11 mouse cellular contexts compared by ENCODE assay signal in genomic region chr2:172249336-172249735, GRCm38 (mm10). TPM values are rescaled to one million over a fixed set of nuclear protein-coding genes. Genes with fewer than 3 reads are reported as not detected.
A peak's percentile ranks its signal among the peaks of the same experiment; 100 is the strongest.
DNase-seq lines count a peak whose midpoint lies in the region; ATAC-seq and TF ChIP-seq lines count a peak whose summit lies in the region.
"Had no signal": no experiment of that assay in that cellular context is flagged by ENCODE, and none has a peak within 500 bp of the region (broad histone marks: within the 10 kb centered on the region; RNA-seq: fewer than 3 reads in every experiment).

No protein-coding gene starts in this region.

- H3K4me2 ChIP-seq in liver, postnatal 0 days (ENCODE audit: low read depth, low read length): no peak overlapping the region
- H3K4me2 ChIP-seq in forebrain, embryonic 13.5 days: no peak overlapping the region
- H3K4me2 ChIP-seq: embryonic facial prominence, embryonic 12.5 days; limb, embryonic 12.5 days had no signal

- no peak for TF ChIP-seq EP300 in liver, postnatal 0 days (IDR thresholded peaks at IDR 0.05; ENCODE audit: low read depth)

- DNase-seq in adrenal gland, adult 2 months: peak; percentile 6
- no peak for DNase-seq in adrenal gland, postnatal 4 days (ENCODE audit: low spot score in 2 of 2)
- DNase-seq in left cerebral cortex, adult 2 months (ENCODE audit: extremely low spot score in 1 of 2, low spot score in 2 of 2): no peak
- no peak for DNase-seq in left cerebral cortex, adult 8-10 months (ENCODE audit: low spot score in 2 of 2)
- DNase-seq in adrenal gland, postnatal 10 days: peak; percentile 30
- DNase-seq in liver, postnatal 0 days: peak; percentile 48
- no peak for DNase-seq in right cerebral cortex, postnatal 36 days (ENCODE audit: low spot score in 2 of 2)

- H3K9ac ChIP-seq in liver, postnatal 0 days (replicated peaks): no peak overlapping the region
- no peak overlapping the region for H3K9ac ChIP-seq in forebrain, embryonic 13.5 days
- H3K9ac ChIP-seq: embryonic facial prominence, embryonic 12.5 days; limb, embryonic 12.5 days had no signal

- H3K27ac ChIP-seq in left cerebral cortex, adult 2 months: no peak overlapping the region
- no peak overlapping the region for H3K27ac ChIP-seq in liver, postnatal 0 days (ENCODE audit: low read depth)
- no peak overlapping the region for H3K27ac ChIP-seq in forebrain, embryonic 13.5 days
- H3K27ac ChIP-seq: embryonic facial prominence, embryonic 12.5 days; limb, embryonic 12.5 days had no signal

- no peak for ATAC-seq in liver, postnatal 0 days
- no peak for ATAC-seq in forebrain, embryonic 13.5 days

- intact Hi-C loops in left cerebral cortex, adult 2 months (cut with DNase I): no loop called here

- H3K4me3 ChIP-seq in left cerebral cortex, adult 2 months: no peak overlapping the region
- no peak overlapping the region for H3K4me3 ChIP-seq in liver, postnatal 0 days (ENCODE audit: low read depth, low read length)
- no peak overlapping the region for H3K4me3 ChIP-seq in forebrain, embryonic 13.5 days
- H3K4me3 ChIP-seq: embryonic facial prominence, embryonic 12.5 days; limb, embryonic 12.5 days had no signal

- peak; percentile 60 for TF ChIP-seq CTCF in left cerebral cortex, adult 2 months (IDR thresholded peaks at IDR 0.05)
- peak; percentile 73 for TF ChIP-seq CTCF in liver, postnatal 0 days (IDR thresholded peaks at IDR 0.05; ENCODE audit: low read depth)

- H3K4me1 ChIP-seq in liver, postnatal 0 days (ENCODE audit: insufficient read depth): no peaks in the 10 kb centered on the region
- peaks cover 7% of the 10 kb centered on the region; the same call in 1 of the 2 replicates for H3K4me1 ChIP-seq in forebrain, embryonic 13.5 days
- H3K4me1 ChIP-seq: embryonic facial prominence, embryonic 12.5 days; limb, embryonic 12.5 days had no signal

- H3K27me3 ChIP-seq in liver, postnatal 0 days (ENCODE audit: insufficient read depth, low read length): peaks cover 12% of the 10 kb centered on the region; the same call in 1 of the 2 replicates
- peaks cover 45% of the 10 kb centered on the region for H3K27me3 ChIP-seq in forebrain, embryonic 13.5 days

- H3K9me3 ChIP-seq in liver, postnatal 0 days (ENCODE audit: low read length): no peaks in the 10 kb centered on the region
- H3K9me3 ChIP-seq in forebrain, embryonic 13.5 days (replicated peaks): no peaks in the 10 kb centered on the region
- H3K9me3 ChIP-seq: embryonic facial prominence, embryonic 12.5 days; limb, embryonic 12.5 days had no signal

- no peaks in the 10 kb centered on the region for H3K36me3 ChIP-seq in liver, postnatal 0 days (replicated peaks; ENCODE audit: insufficient read depth, low read length)
- H3K36me3 ChIP-seq in forebrain, embryonic 13.5 days (ENCODE audit: poor library complexity, severe bottlenecking): no peaks in the 10 kb centered on the region
- H3K36me3 ChIP-seq: embryonic facial prominence, embryonic 12.5 days; limb, embryonic 12.5 days had no signal

- WGBS in liver, postnatal 0 days (ENCODE audit: insufficient replicate concordance): 71% methylated on average over 14 of the region's 14 CpGs
- WGBS in forebrain, embryonic 13.5 days: 86% methylated on average over 14 of the region's 14 CpGs

RNA-seq across cellular contexts. Expression of gene Mc3r, which starts 1.0 kb away (rescaled TPM):
- total RNA-seq in adrenal gland, adult 2 months (2021): not detected
- polyA plus RNA-seq in adrenal gland, adult 2 months (2012; rRNA removed): 0.04 TPM in 1 of 2 replicates, not detected in the other
- not detected for total RNA-seq in adrenal gland, postnatal 4 days (2021)
- under 1 TPM; 0.29 to 0.37 TPM for total RNA-seq in left cerebral cortex, adult 2 months (2021)
- total RNA-seq in left cerebral cortex, adult 8-10 months (2022): under 1 TPM; 0.41 to 0.93 (median 0.53) TPM
- total RNA-seq in adrenal gland, postnatal 10 days (2021): not detected
- polyA plus RNA-seq in liver, postnatal 0 days (2015; fragmentation: Nextera tagmentation; extraction: Ambion mirVana): not detected in 2 replicates
- polyA plus RNA-seq in forebrain, embryonic 13.5 days (2015; fragmentation: Nextera tagmentation; extraction: Ambion mirVana): 0.10 and 0.15 TPM in 2 replicates
- polyA plus RNA-seq: embryonic facial prominence, embryonic 12.5 days; gonadal fat pad, adult 2 months; limb, embryonic 12.5 days had no signal

Comparison
In these comparisons a context has a peak if more than half of its experiments do, and no peak if none do; other contexts are left out.
1. DNase-seq: peak in adrenal gland, adult 2 months (single experiment), adrenal gland, postnatal 10 days (single experiment) and liver, postnatal 0 days (single experiment); none in adrenal gland, postnatal 4 days (0 of 2), left cerebral cortex, adult 2 months (0 of 2), left cerebral cortex, adult 8-10 months (0 of 2) and right cerebral cortex, postnatal 36 days (0 of 2).